Mouse (Mus musculus) embryo, embryonic 10.5 days (tissue): ENCODE data around the gene Ccdc157.

Experiments used
- DNase-seq: peaks from one replicate; pipeline ENCODE4 v3.0.0-alpha.2; 2015; ENCODE audit warnings: low spot score

The Ccdc157 gene

GRCm38 (mm10) chr11:4099447-4099846, 60.6 kb downstream of the Ccdc157 start:
- no peak for DNase-seq

- no peak for DNase-seq
Observed at GRCm38 (mm10) chr11:4098816-4099215, 61.3 kb downstream of the Ccdc157 start.

GRCm38 (mm10) chr11:4098120-4098519, 62.0 kb downstream of the Ccdc157 start:
- DNase-seq, result no peak

GRCm38 (mm10) chr11:4097091-4097621, 62.9 kb downstream of the Ccdc157 start:
- peak; percentile 14 for DNase-seq

- peak; percentile 100 for DNase-seq
Observed at GRCm38 (mm10) chr11:4096054-4096984, 63.8 kb downstream of the Ccdc157 start.

GRCm38 (mm10) chr11:4095171-4096053, 64.7 kb downstream of the Ccdc157 start, which contains the start of gene Mtfp1:
Gene Mtfp1 (minus strand): TSS chr11:4095445.
- peak; percentile 84 for DNase-seq

GRCm38 (mm10) chr11:4094378-4095170, 65.5 kb downstream of the Ccdc157 start:
- DNase-seq, result peak; percentile 84

GRCm38 (mm10) chr11:4093459-4094377, 66.4 kb downstream of the Ccdc157 start:
- no peak for DNase-seq
